Mouse (Mus musculus) stomach, postnatal 0 days (tissue): ENCODE measurements around the gene Ralgapb.

Experiments used
- CTCF ChIP-seq: IDR thresholded peaks from 2 replicates; pipeline ENCODE4 v1.5.1; 2016; ENCODE audit warnings: antibody characterized with exemption, low read depth, mild to moderate bottlenecking, moderate library complexity
- EP300 ChIP-seq: optimal IDR thresholded peaks from 2 replicates; pipeline ENCODE3; 2016; ENCODE audit warnings: antibody characterized with exemption

DNA sequence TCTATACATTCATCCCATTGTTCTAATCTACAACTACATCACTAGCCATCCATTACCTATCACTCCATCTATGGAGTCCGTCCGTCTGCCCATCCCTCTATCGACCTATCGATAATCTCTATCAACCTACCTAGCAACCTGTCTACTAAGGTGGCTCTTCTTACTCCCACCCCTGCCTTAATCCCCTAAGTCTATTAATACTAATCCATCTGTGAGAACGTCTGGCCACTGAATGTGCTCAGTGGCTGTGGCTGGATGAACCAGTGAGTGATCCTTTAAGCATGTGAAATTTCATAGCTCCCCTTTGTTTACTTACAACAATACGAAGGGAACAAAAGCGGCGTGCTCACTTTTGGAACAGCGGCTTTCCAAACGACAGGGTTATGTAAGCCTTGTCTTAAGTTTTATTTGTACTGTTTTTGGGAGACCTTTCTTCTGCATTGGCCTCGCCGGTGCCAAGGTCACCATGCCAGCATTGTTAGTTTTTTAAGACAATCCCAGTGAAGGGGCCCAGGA lies 104.2 kb downstream of the Ralgapb start:
- TF ChIP-seq CTCF (no peak), EP300 (no peak)
